Mouse (Mus musculus) kidney, postnatal 10 days (tissue): ENCODE measurements around the gene Wscd2.
A peak's percentile ranks its signal among the peaks of the same experiment; 100 is the strongest.
"Not testable (repeated sequence)": the region's sequence is repeated elsewhere in the genome, so short reads cannot be mapped to it uniquely, and the experiment has no call there.

Experiments used
- DNase-seq: peaks from one replicate; pipeline ENCODE4 v3.0.0; 2021; ENCODE audit warnings: mixed read lengths

Wscd2 gene

DNA sequence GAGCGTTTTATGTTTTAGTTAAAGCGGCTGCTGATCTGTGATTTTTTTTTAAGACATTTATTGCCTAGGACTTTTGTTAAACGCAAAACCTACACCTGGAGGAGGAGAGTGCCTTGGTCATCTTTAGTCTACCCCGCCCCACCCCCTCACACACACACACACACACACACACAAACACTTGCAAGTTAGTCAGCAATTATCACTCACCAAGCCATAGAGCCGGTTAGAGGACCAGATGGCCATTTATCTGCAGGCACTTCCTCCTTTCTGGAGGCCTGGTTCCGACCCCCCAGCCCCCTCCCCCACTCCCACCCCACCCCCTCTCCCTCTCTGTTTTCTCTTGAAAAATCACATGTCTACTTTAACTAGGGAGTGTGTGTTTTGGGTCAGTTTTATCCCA is 94.3 kb downstream of the Wscd2 start:
- no peak for DNase-seq

DNA sequence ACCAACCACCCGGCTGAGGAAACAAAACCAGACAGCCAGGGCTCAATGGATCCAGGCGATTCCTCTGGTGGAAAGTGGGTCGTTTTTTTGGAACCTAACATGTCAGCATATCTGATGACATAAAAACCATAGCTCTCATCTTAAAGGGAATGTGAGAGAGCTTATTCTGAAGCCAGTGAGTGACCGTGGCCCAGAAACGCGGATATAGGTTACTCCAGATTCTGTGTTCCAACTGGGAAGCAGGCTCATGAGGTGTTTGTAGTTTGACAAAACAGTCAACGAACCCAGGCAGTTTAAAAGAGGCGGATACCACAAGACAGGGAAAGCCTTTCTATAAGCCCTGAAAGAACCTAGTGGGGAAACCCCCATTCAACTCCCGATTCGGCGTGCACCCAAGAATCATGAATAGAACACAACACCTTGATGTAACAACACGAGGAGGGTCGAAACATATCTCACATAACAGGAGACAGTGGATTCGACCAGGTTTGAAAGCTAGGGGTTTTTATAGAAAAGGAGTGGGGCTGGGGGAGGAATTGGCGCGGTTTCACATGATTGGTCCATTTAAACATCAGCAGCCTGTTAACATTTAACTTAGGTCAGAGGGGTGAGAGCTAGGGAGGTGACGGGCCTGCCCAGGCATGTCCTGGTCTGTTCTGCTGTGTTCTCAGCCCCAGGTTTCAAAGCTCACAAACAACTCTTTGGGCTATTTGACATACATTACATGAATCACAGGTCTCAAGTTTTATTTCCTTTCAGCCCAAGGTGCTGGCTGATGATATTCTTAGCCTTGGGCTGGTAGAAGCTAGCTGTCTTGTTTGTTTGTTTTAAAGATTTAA is 95.7 kb downstream of the Wscd2 start:
- DNase-seq = not testable (repeated sequence)

DNA sequence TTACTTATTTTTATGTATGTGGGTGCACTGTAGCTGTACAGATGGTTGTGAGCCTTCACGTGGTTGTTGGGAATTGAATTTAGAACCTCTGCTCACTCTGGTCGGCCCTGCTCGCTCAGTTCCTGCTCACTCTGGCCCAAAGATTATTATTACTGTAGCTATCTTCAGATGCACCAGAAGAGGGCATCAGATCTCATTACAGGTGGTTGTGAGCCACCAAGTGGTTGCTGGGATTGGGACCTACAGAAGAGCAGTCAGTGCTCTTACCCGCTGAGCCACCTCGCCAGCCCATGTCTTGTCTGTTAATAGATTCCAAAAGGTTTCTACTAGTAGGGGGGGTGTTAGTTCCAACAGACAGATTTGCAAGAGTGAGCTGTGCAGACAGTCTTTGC is 96.3 kb downstream of the Wscd2 start:
- not testable (repeated sequence) for DNase-seq

DNA sequence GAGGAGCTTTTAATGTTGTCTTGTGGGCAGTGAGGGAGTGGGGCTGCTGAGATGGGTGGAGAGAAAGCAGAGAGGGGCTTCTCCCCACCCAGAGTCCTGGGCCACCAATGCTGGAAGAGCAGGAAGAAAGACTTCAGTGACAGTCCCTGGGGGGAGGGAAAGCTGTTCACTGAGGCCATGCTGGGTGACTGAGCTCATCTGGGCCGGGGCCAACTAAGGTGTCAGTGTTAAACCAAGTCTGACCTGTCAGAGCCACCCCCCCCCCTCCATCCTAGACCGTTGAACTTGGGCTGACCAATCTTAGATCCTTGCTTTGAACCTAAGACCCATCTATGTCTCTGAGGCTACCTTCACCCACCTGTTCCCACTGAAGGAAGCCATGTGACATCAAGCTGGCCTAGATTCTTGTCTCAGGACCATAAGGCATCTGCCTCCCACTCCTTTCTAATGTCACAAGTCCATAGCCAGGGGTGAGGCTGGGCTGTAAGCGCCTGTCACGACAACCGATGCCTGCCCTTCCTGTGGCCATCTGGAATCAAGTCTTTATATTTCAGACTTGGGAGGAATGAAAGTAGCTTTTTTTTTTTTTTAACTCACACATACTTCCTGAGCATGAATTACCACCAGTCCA is 100.0 kb downstream of the Wscd2 start:
- DNase-seq = no peak

DNA sequence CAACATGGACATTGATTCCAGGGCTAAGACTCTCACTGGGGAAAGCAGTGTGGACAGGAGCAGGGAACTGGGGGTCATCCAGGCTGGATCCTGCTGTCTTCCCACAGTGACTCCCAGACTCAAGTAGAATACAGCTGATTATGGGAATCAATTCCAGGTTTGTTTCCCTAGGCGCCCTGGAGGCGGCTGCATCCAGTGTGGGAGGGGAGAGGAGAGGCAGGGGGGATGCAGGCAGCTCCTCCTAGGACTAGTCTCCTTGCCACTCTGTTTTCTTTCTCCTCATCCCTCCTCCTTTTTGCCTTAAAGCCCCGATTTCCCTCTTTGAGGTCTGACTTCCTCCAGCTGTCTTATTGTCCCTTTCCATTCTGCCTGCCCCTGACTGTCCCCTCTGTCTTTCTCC is 101.0 kb downstream of the Wscd2 start:
- no peak for DNase-seq

DNA sequence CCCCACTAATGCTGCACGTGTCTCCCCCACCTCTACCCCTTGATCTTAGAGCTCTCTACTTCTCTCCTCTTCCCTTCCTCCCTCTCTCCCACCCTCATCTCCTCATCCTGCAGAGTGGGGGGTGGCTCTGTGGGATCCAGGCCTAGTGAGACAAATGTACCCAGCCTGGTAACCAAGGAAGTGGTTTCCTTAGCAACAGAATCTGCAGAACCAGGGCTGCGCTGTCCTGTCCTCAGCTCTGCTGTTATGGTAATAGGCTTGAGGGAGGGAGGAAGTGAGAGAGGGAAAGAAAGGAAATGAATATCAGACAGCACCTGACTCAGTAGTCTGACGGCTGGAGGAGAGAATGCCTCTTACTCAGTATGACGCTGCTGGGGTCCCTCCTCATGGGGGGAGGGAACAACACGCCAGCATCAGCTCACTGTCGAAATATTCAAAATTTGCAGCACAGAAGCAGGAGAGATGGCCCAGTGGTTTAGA is 101.7 kb downstream of the Wscd2 start:
- DNase-seq = no peak

DNA sequence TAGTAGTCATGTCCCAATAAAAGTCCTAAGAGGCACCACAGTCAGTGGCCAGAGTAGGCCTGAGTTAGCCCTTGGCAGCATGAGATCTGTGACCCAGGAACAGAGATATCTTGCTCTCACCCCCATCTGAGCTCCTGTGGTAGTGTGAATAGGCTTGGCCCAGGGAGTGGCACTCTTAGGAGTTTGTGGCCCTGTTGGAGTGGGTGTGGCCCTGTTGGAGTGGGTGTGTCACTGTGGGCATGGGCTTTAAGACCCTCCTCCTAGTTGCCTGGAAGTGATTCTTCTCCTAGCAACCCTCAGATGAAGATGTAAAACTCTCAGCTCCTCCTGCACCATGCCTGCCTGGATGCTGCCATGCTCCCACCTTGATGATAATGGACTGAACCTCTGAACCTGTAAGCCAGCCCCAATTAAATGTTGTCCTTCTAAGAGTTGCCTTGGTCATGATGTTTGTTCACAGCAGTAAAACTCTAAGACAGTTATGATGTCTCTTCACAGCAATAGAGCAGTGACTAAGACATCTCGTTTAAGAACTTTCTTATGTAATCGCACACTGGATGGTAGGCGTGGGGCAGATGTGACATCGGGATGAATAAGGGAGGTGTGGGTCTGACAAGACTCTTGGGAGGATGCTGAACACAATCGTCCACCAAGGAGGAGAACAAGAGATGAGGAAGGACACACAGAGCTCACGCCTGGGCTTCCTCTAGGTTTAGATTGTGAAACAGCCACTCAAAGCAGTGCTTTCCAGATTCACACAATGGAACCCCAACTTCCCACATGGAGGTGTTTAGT is 104.0 kb downstream of the Wscd2 start:
- no peak for DNase-seq

DNA sequence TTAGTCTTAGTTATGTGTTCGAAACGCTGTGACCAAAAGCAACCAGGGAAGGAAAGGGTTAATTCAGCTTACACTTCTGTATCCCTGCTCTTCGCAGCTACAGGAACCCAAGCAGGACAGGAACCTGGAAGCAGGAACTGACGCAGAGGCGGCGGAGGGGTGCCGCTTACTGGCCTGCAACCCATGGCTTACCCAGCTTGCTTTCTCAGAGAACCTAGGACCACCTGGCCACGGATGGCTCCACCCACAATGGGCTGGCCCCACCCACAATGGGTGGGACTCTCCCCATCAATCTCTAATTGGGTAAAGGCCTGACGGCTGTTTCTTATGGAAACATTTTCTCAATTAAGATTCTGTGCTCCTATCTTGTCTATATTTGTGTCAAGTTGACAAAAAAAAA is 106.1 kb downstream of the Wscd2 start:
- no peak for DNase-seq

DNA sequence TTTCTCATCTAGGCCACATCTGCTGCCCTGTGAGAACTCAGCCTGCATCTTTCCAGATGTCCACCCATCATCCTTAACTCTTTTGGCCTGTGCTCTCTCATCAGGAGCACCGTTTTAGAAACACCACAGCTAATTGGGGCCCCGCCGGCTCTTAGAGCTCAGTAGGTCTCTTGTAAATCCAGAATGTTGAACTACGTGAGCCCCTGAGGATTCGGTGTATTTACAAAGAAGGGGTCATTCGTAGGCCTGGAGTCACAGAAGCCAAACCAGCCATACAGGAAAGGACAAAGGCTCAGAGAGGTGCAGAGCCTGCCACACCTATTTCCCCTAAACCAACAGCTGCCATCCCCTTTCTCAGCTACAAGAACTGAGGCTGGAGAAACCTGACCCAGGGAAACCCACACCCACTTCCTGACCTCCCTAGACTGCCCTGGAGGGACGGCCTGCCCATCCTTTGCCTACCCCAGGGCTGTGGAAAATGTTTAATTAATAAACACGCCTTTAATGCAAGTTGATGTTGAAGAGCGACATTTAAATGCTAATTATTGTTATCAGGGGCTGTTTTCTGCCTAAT is 106.7 kb downstream of the Wscd2 start:
- DNase-seq = no peak

DNA sequence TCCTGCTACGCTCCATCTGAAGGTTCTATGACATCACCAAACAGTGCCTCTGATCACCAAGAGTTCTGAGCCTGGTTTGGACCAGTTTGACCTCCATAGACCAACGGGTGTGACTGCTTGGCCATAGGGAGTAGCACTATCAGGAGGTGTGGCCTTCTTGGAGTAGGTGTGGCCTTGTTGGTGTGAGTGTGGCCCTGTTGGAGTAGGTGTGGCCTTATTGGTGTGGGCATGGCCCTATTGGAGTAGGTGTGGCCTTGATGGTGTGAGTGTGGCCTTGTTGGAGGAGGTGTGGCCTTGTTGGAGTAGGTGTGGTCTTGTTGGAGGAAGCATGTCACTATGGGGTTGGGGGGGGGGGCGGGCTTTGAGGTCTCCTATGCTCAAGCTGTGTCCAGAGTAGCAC is 110.0 kb downstream of the Wscd2 start:
- no peak for DNase-seq

DNA sequence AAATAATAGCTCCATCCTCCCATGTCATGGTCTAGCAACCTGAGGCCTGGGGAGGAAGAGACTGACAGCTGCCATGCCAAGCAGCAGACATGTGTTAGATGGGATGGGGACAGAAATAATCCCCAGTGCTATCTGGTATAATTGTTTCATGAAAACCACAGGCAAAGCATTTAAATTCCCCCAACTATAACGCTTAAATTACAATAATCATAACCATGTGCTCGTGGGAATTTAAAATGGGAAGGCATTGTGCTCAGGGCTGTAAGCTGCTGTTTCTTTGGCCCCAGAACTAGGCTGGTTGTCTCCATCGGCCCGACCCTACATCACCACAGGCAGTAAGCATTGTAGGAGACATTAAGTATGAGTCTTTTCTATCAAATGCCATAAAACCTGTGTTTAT is 110.7 kb downstream of the Wscd2 start:
- DNase-seq = no peak

DNA sequence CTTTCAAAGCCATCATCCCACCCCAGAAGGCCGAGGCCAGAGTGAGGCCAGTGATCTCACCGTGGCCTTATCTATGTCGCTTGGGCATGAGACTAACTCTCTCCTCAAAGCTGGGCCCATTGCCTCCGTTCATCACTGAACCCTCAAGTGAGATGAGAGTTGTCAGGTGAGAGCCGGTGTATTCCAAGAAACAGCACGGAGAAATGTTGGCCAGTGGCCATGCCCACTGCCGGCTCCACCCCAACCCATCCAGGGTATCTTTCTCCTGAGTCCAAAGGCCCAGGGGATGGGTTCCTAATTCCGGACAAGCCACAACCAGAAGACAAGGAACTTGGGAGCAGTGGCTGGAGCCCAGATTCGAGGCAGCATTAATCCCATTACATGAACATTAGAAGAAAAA is 113.3 kb downstream of the Wscd2 start:
- DNase-seq = no peak

DNA sequence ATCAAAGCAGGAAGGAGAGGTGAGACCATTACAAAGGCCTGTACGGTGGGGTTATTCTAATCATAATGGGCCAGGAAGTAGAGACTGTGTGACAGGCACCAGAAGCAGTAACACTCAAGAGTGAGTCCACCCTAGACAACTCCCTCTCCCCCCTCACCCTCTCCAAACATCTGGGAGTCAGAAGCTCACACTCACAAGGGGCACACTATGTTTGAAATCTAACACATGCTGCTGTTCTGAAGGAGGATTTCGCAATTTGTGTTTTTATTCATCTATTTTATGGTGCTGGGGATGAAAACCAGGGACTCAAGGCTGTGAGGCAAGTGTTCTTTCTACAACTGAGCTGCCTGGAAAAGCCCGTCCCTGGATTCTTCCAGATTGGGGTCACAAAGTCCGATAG is 114.6 kb downstream of the Wscd2 start:
- DNase-seq = no peak

DNA sequence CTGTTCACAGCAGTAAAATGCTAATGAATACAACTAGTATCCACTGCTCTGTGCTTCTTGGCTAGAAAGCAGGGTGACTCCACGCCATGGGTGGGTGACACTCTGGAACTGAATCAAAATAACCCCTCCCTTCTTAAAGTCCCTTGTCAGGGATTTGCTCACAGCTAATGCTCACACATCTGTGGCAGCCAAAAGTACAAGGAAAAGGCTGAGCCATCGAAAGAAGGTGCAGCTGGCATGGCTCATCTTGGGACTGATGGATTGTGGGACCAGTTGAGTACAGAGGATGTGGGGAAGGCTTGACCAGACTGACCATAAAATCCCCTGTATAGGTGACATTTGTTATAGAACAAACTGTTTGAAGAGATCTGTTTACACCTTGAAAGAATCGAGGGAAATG is 116.0 kb downstream of the Wscd2 start:
- no peak for DNase-seq

DNA sequence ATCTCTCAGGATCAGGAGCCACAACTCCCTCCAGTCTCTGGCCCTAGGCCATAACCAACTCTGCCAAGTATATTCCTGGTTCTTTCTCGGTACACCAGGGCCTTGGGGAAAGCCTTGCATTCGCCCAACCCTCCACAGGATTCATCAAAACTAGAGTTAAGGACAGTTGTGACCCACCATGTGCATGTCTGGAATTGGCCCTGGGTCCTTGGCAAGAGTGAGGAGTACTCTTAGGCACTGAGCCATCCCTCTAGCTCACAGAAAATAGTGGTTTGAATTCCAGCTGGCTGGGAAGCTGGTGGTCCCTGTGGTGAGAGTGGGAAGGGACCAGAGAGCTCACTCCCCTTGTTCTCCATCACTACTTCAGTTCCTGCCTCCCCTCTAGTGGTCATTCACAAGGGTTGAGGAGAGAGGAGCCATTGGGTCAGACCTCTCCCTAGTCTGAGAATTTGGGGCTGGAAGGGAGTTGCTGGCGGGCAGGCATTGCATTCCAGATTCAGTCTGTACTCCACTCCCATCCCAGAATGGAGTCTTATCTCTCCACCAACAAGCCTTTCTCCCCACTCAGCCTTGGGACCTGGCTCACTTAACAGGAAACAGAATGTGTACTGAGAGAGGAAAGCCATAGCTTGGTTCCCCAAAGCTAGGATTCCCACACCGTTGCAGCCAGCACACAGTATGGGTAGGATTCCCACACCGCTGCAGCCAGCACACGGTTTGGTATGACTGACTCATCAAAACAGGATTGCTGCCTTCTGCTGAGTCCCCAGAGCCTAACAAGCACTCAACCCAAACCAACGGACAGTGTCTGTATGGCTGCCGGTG is 117.0 kb downstream of the Wscd2 start:
- no peak for DNase-seq

DNA sequence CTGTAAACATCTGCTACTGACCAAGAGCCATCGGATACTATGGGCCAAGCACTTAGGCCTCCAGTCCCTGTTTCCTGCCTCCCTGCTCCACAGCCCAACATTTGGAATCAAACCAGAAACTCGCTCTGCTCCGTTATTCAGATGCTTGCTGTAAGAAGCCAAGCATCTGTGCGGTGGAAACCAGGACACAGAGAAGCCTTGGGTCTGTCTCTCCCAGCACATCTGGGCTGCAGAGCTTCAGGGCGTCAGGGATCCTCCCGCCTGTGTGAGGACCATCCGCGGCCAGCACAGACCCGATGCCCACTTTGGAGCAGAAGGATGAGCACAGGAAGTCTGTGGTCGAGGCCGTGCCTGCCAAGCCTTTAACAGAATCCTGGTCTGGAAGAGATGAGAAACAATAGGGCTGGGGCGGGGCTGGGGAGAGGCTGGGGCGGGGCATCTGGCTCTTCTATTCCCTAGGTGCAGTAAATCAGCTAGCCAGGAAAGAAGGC is 117.9 kb downstream of the Wscd2 start:
- peak; percentile 49 for DNase-seq

DNA sequence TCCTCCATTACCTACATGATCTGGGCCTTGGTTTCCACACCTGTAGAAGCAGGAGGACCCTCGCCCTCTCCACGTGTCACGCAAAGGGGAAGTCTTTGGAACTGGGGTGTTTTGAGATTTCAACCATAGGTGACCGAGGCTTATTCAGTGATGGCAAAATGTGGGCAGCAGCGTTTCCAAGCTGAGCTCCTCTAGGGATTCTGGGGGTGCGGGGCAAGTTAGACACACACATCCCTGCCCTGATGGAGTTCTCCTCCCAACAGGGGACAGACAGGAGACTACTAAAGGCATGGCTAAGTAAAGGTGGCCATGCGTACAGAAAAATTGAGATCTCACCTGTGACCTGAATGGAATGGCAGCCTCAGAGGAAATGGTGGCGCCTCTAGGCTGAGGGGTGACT is 118.4 kb downstream of the Wscd2 start:
- DNase-seq = no peak

DNA sequence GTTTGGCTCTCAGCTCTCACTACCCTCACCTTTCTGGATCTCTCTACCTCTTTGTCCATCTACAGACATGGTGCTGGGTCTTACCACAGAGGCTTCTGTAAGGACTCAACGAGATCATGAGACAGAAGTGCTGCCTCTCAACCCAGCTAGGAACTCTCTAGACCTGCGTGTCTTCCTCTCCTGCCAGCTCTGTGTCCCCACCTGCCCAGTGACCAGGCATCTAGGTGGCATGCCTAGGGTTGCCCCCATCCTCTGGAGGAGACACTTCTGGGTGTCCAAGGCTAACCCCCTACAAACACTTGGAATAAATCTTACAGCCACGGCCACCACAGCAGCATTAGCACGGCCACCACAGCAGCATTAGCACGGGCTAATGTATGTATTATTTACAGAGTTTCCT is 119.8 kb downstream of the Wscd2 start:
- DNase-seq = no peak

DNA sequence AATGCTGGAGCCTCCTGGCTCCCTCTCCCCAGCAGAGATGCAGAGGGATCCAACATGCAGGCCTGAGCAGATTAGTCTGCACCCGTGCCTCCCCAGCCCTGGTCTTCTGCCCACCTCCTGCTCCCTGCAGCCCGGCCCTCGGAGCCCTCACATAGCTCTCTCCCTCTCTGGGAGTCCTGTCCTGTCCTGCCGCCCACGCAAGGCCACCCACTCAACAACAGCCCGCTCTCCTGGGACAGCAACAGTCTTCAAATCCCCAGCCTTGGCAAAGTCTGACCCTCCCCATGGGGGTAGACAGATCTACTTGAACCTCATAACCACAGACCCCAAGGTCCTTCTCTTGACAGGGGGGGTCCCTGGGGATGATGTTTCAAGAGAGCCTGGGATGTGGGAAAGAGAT is 120.4 kb downstream of the Wscd2 start:
- no peak for DNase-seq

DNA sequence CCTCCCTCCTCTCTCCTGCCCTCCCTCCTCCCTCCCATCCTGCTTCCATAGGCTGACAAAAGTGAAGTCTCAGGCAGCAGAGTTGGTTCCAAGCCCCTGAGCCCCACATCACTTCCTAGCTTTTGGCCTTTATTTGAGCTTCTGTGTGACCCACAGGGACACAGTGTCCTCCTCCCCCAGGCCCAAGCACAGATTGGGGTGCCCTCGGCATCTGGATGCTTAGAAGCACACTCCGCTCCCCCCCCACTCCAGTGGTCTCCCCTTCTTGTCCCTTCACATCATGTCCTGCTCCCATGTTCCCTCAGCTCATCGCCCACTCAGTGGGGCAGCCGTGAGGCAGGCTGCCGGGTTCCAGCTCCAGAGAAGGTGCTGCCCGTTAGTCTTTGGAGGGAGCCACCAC is 121.0 kb downstream of the Wscd2 start:
- no peak for DNase-seq

DNA sequence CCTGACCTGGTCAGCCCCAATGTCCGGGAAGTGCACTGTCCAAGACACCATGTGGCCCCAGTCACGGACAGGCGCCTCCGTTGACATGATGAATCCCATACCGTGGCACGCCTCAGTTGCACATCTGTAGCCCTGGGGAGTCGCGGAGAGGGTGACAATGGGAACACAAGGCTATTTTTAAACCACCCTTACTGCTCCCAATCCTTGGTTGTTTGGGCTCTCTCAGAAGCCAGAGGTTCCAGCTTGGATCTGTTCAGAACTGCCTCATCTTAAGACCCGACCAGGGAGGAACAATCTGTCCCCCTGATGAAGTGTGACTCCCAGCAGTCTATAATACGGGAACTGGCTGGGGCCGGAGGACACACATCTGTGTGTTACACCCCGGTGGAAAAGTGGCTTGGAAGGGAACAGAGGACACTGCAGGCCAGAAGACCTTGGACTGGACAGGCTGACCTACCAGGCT is 121.7 kb downstream of the Wscd2 start:
- no peak for DNase-seq

DNA sequence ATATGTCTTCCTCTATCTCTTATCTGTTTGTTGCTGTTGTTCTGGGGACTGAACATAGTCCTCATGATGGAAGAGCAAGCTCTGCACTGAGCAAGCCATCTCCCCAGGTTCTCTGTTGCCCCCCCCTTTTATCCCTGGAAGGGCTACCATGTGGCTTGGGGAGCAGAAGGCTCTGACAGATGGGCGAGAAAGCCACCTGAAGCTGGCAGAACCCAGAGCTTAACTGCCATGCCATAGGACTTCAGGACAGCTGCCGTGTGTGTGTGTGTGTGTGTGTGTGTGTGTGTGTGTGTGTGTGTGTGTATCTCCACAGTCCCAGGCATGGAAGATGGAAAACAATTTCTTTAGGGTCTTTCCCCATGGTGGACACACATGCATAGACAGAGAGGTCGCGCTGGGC is 128.6 kb downstream of the Wscd2 start:
- DNase-seq = no peak
